Mouse (Mus musculus) liver, postnatal 0 days (tissue): ENCODE measurements around the gene Specc1l.

Source experiments
- CTCF ChIP-seq: sonication (generic); IDR thresholded peaks from 2 replicates; pipeline ENCODE4 v1.5.1; 2016; ENCODE audit warnings: antibody characterized with exemption, low read depth
- EP300 ChIP-seq: IDR thresholded peaks from 2 replicates; pipeline ENCODE4 v1.6.1; 2016; ENCODE audit warnings: antibody characterized with exemption, low read depth, mild to moderate bottlenecking

- TF ChIP-seq EP300 (no peak), CTCF (no peak)
These were observed 86.7 kb downstream of the Specc1l start for GRCm38 (mm10) chr10:75298608-75299007.
